Comparison of ENCODE assay signal across 11 mouse cellular contexts in the genomic region with DNA sequence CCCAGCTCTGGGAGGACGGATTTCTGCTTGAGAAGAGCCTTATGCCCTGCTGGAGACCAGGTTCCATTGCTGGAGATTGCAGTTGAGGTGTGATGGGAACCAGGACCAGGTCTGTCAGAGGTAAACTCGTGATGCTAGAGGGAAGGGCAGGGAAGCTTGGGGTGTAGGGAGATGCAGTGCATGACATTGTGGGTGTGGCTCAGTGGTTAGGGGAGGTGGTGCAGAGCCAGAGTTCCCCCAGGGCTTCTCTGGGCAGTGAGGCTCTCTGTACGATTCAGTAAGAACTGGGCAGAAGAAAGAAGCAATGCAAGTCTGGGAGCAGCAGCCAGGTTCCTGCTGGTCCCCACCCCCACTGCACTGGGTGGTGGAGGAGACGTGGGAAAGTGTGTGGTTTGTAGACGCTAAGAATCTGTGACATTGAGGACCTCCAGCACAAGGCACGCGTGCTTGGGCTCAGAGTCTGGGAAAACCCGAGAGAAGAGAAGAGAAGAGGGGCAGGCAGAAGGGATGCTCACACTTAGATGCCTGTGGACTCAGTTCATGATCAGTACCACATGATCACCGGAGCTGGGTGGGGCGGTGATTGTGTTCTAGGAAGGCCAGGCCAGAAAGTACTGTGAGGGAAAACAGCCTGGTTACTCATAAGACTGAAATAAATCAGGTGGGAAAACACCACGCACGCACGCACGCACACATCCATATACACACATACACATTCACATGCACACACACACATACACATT. TPM values are rescaled to one million over a fixed set of nuclear protein-coding genes. Genes with fewer than 3 reads are reported as not detected.
DNase-seq lines count a peak whose midpoint lies in the region; ATAC-seq lines count a peak whose summit lies in the region.
"Had no signal": no experiment of that assay in that cellular context is flagged by ENCODE, and none has a peak within 500 bp of the region (broad histone marks: within the 10 kb centered on the region; RNA-seq: fewer than 3 reads in every experiment).

No protein-coding gene starts in this region.

- no peak for DNase-seq in heart, postnatal 36 days
- peak; percentile 26 for DNase-seq in A20 (ENCODE audit: low read depth, low spot score)
- no peak for DNase-seq in liver, embryonic 13.5 days
- no peak for DNase-seq in midbrain, embryonic 10.5 days (ENCODE audit: low spot score)
- DNase-seq in cerebellum, adult 18-20 months = no peak
- DNase-seq: adrenal gland, adult 2 months; kidney, postnatal 14 days had no signal

- H3K4me2 ChIP-seq in heart, embryonic 11.5 days = no peak overlapping the region
- H3K4me2 ChIP-seq in embryonic facial prominence, embryonic 12.5 days (replicated peaks) = peak overlapping the region; percentile 7; the same call in 1 of the 2 replicates
- peak overlapping the region; percentile 86 for H3K4me2 ChIP-seq in liver, embryonic 13.5 days

- intact Hi-C loops in heart, postnatal 36 days (cut with DNase I) = loop anchor here (2.0 kb wide), 1 partner anchor 29 kb away; no protein-coding TSS in a partner anchor

- H3K9ac ChIP-seq in heart, embryonic 11.5 days (ENCODE audit: low read depth, low read length) = no peak overlapping the region
- H3K9ac ChIP-seq in embryonic facial prominence, embryonic 12.5 days = no peak overlapping the region
- H3K9ac ChIP-seq in liver, embryonic 13.5 days = no peak overlapping the region

- peaks cover 21% of the 10 kb centered on the region for H3K4me1 ChIP-seq in heart, embryonic 11.5 days (ENCODE audit: control insufficient read depth, insufficient read depth, low read length)
- H3K4me1 ChIP-seq in embryonic facial prominence, embryonic 12.5 days = peaks cover 54% of the 10 kb centered on the region
- H3K4me1 ChIP-seq in liver, embryonic 13.5 days (replicated peaks) = peaks cover 82% of the 10 kb centered on the region
- H3K4me1 ChIP-seq in midbrain, embryonic 10.5 days = peaks cover 73% of the 10 kb centered on the region

- H3K27me3 ChIP-seq in heart, embryonic 11.5 days (ENCODE audit: control insufficient read depth, insufficient read depth, low read length) = no peaks in the 10 kb centered on the region
- H3K27me3 ChIP-seq in embryonic facial prominence, embryonic 12.5 days = no peaks in the 10 kb centered on the region
- no peaks in the 10 kb centered on the region for H3K27me3 ChIP-seq in liver, embryonic 13.5 days
- peaks cover 17% of the 10 kb centered on the region; the same call in 1 of the 2 replicates for H3K27me3 ChIP-seq in midbrain, embryonic 10.5 days (ENCODE audit: low read depth, poor library complexity, severe bottlenecking)

- no peak overlapping the region for H3K4me3 ChIP-seq in heart, embryonic 11.5 days (ENCODE audit: low read depth, low read length)
- H3K4me3 ChIP-seq in embryonic facial prominence, embryonic 12.5 days = no peak overlapping the region
- no peak overlapping the region for H3K4me3 ChIP-seq in liver, embryonic 13.5 days (replicated peaks)
- H3K4me3 ChIP-seq in midbrain, embryonic 10.5 days = no peak overlapping the region; the same call in 1 of the 2 replicates

- ATAC-seq in heart, embryonic 11.5 days (replicated peaks; ENCODE audit: insufficient number of reproducible peaks, low FRiP score, low TSS enrichment) = no peak
- ATAC-seq in embryonic facial prominence, embryonic 12.5 days (ENCODE audit: insufficient number of reproducible peaks, insufficient read depth, low FRiP score, low TSS enrichment) = no peak
- ATAC-seq in liver, embryonic 13.5 days (ENCODE audit: low read depth) = no peak
- no peak for ATAC-seq in megakaryocyte progenitor cell, adult 5-6 weeks (replicated peaks; ENCODE audit: poor library complexity)

- H3K36me3 ChIP-seq in heart, embryonic 11.5 days (ENCODE audit: control insufficient read depth, insufficient read depth, low read length) = no peaks in the 10 kb centered on the region
- H3K36me3 ChIP-seq in embryonic facial prominence, embryonic 12.5 days = no peaks in the 10 kb centered on the region
- no peaks in the 10 kb centered on the region for H3K36me3 ChIP-seq in liver, embryonic 13.5 days
- H3K36me3 ChIP-seq in midbrain, embryonic 10.5 days = no peaks in the 10 kb centered on the region

- 0 out of 2 replicates have a peak overlapping the region, but pooled peaks have one; percentile 15 for H3K27ac ChIP-seq in heart, embryonic 11.5 days (ENCODE audit: low read depth, low read length)
- H3K27ac ChIP-seq in embryonic facial prominence, embryonic 12.5 days = no peak overlapping the region
- peak overlapping the region; percentile 73 for H3K27ac ChIP-seq in liver, embryonic 13.5 days
- H3K27ac ChIP-seq in midbrain, embryonic 10.5 days (replicated peaks) = no peak overlapping the region

- 81% methylated on average over 14 of the region's 14 CpGs for WGBS in heart, embryonic 11.5 days (ENCODE audit: insufficient replicate concordance)
- WGBS in embryonic facial prominence, embryonic 12.5 days = 81% methylated on average over 14 of the region's 14 CpGs
- 49% methylated on average over 14 of the region's 14 CpGs for WGBS in liver, embryonic 13.5 days (ENCODE audit: insufficient replicate concordance)
- WGBS in midbrain, embryonic 10.5 days = 92% methylated on average over 14 of the region's 14 CpGs

- H3K9me3 ChIP-seq in heart, embryonic 11.5 days (replicated peaks; ENCODE audit: control insufficient read depth, low read length) = no peaks in the 10 kb centered on the region
- no peaks in the 10 kb centered on the region for H3K9me3 ChIP-seq in embryonic facial prominence, embryonic 12.5 days
- H3K9me3 ChIP-seq in liver, embryonic 13.5 days (replicated peaks) = no peaks in the 10 kb centered on the region
- H3K9me3 ChIP-seq in midbrain, embryonic 10.5 days (replicated peaks) = no peaks in the 10 kb centered on the region

RNA-seq across cellular contexts. Expression of gene Chst12, which starts 2.3 kb away (rescaled TPM):
- 17.4 and 20.2 TPM in 2 replicates for polyA plus RNA-seq in heart, embryonic 11.5 days (2014; fragmentation: Nextera tagmentation; extraction: Ambion mirVana)
- 1 to 10 TPM; 5.5 to 6.7 TPM for total RNA-seq in heart, postnatal 36 days (2021)
- 17.5 and 18.9 TPM in 2 replicates for polyA plus RNA-seq in embryonic facial prominence, embryonic 12.5 days (2016; fragmentation: Nextera tagmentation; extraction: Ambion mirVana)
- 9.3 and 9.9 TPM in 2 replicates for polyA plus RNA-seq in liver, embryonic 13.5 days (2015; fragmentation: Nextera tagmentation; extraction: Ambion mirVana)
- 68.5 and 74.5 TPM in 2 replicates for total RNA-seq in megakaryocyte progenitor cell, adult 5-6 weeks (2015)
- total RNA-seq in megakaryocyte progenitor cell, adult 5-6 weeks (2017) = 31.4 and 39.4 TPM in 2 replicates
- 14.7 and 16.1 TPM in 2 replicates for polyA plus RNA-seq in midbrain, embryonic 10.5 days (2016; fragmentation: Nextera tagmentation; extraction: Ambion mirVana)

RNA-seq across cellular contexts. Expression of gene Grifin, which starts 57.2 kb away (rescaled TPM):
- 0.74 TPM in 1 of 2 replicates, not detected in the other for polyA plus RNA-seq in heart, embryonic 11.5 days (2014; fragmentation: Nextera tagmentation; extraction: Ambion mirVana)
- not detected for total RNA-seq in heart, postnatal 36 days (2021)
- polyA plus RNA-seq in embryonic facial prominence, embryonic 12.5 days (2016; fragmentation: Nextera tagmentation; extraction: Ambion mirVana) = 0.53 and 1.1 TPM in 2 replicates
- 4.6 and 4.9 TPM in 2 replicates for polyA plus RNA-seq in liver, embryonic 13.5 days (2015; fragmentation: Nextera tagmentation; extraction: Ambion mirVana)
- not detected in 2 replicates for total RNA-seq in megakaryocyte progenitor cell, adult 5-6 weeks (2015)
- total RNA-seq in megakaryocyte progenitor cell, adult 5-6 weeks (2017) = not detected in 2 replicates
- 0.62 and 0.63 TPM in 2 replicates for polyA plus RNA-seq in midbrain, embryonic 10.5 days (2016; fragmentation: Nextera tagmentation; extraction: Ambion mirVana)
- total RNA-seq: adrenal gland, adult 2 months had no signal
- polyA plus RNA-seq: adrenal gland, adult 2 months; lung, embryonic 16.5 days had no signal

Comparison
In these comparisons a context has a peak if more than half of its experiments do, and no peak if none do; other contexts are left out.
1. H3K27ac ChIP-seq: peak in heart, embryonic 11.5 days (single experiment) and liver, embryonic 13.5 days (single experiment); none in embryonic facial prominence, embryonic 12.5 days (single experiment) and midbrain, embryonic 10.5 days (single experiment).